Mouse (Mus musculus): ENCODE data around the gene Fam76a.

Fam76a gene

GRCm38 (mm10) chr4:132932752-132933404 lies 10.5 kb upstream of the Fam76a start:
- no peak for TF ChIP-seq GATA4 (IDR thresholded peaks at IDR 0.05; ENCODE audit: insufficient replicate concordance, low read length)

GRCm38 (mm10) chr4:132930784-132931183 lies 8.4 kb upstream of the Fam76a start:
- TF ChIP-seq GATA4 (IDR thresholded peaks at IDR 0.05; ENCODE audit: insufficient replicate concordance, low read length): no peak

- no peak for TF ChIP-seq GATA4 (IDR thresholded peaks at IDR 0.05; ENCODE audit: insufficient replicate concordance, low read length)
Observed at GRCm38 (mm10) chr4:132922061-132922530, 262 bp downstream of the Fam76a start.

GRCm38 (mm10) chr4:132921488-132921887 lies 870 bp downstream of the Fam76a start:
- no peak for TF ChIP-seq GATA4 (IDR thresholded peaks at IDR 0.05; ENCODE audit: insufficient replicate concordance, low read length)

GRCm38 (mm10) chr4:132920171-132920570 lies 2.2 kb downstream of the Fam76a start:
- no peak for TF ChIP-seq GATA4 (IDR thresholded peaks at IDR 0.05; ENCODE audit: insufficient replicate concordance, low read length)

GRCm38 (mm10) chr4:132912156-132912555 lies 10.2 kb downstream of the Fam76a start:
- no peak for TF ChIP-seq GATA4 (IDR thresholded peaks at IDR 0.05; ENCODE audit: insufficient replicate concordance, low read length)

GRCm38 (mm10) chr4:132905843-132906360 lies 16.5 kb downstream of the Fam76a start:
- no peak for TF ChIP-seq GATA4 (IDR thresholded peaks at IDR 0.05; ENCODE audit: insufficient replicate concordance, low read length)

GRCm38 (mm10) chr4:132904765-132905309 lies 17.5 kb downstream of the Fam76a start:
- TF ChIP-seq GATA4 (IDR thresholded peaks at IDR 0.05; ENCODE audit: insufficient replicate concordance, low read length): no peak

GRCm38 (mm10) chr4:132904071-132904470 lies 18.3 kb downstream of the Fam76a start:
- no peak for TF ChIP-seq GATA4 (IDR thresholded peaks at IDR 0.05; ENCODE audit: insufficient replicate concordance, low read length)

- no peak for TF ChIP-seq GATA4 (IDR thresholded peaks at IDR 0.05; ENCODE audit: insufficient replicate concordance, low read length)
Observed at GRCm38 (mm10) chr4:132898197-132898596, 24.2 kb downstream of the Fam76a start.

- no peak for TF ChIP-seq GATA4 (IDR thresholded peaks at IDR 0.05; ENCODE audit: insufficient replicate concordance, low read length)
Observed at GRCm38 (mm10) chr4:132894402-132894801, 28.0 kb downstream of the Fam76a start.

- no peak for TF ChIP-seq GATA4 (IDR thresholded peaks at IDR 0.05; ENCODE audit: insufficient replicate concordance, low read length)
Observed at GRCm38 (mm10) chr4:132884844-132885374, 37.4 kb downstream of the Fam76a start.

- peak; percentile 18; the same call in 1 of the 2 replicates for TF ChIP-seq GATA4 (IDR thresholded peaks at IDR 0.05; ENCODE audit: insufficient replicate concordance, low read length)
Observed at GRCm38 (mm10) chr4:132884064-132884843, 38.1 kb downstream of the Fam76a start, which contains the start of gene Stx12. Gene Stx12, minus strand, starts transcription at chr4:132884509.

GRCm38 (mm10) chr4:132883561-132884063 lies 38.7 kb downstream of the Fam76a start:
- TF ChIP-seq GATA4 (IDR thresholded peaks at IDR 0.05; ENCODE audit: insufficient replicate concordance, low read length): no peak
